Mouse (Mus musculus): ENCODE data around the gene Gins2. TPM values are rescaled to one million over a fixed set of nuclear protein-coding genes. Genes with fewer than 3 reads are reported as not detected.

The Gins2 gene
- polyA plus RNA-seq, 1 experiment from 2014 or later = 192 TPM

- H3K4me1 ChIP-seq = peaks cover 84% of the 10 kb centered on the region
- 43% methylated on average over 7 of the region's 7 CpGs for WGBS
Observed at GRCm38 (mm10) chr8:120620441-120620840, 31.3 kb upstream of the Gins2 start.

GRCm38 (mm10) chr8:120619235-120620180, 30.4 kb upstream of the Gins2 start:
- 77% methylated on average over 11 of the region's 11 CpGs for WGBS

More at GRCm38 (mm10) chr8:120620441-120620840, 31.3 kb upstream of the Gins2 start:
- Histone ChIP-seq H3K27me3 (ENCODE audit: low read depth, poor library complexity, severe bottlenecking) (0 out of 2 replicates have a peak, but pooled peaks cover 3% of the 10 kb centered on the region), H3K36me3 (no peaks in the 10 kb centered on the region), H3K4me3 (no peak overlapping the region), H3K9me3 (replicated peaks) (no peaks in the 10 kb centered on the region), H3K27ac (replicated peaks) (peak overlapping the region; percentile 76)
- no peak for DNase-seq (ENCODE audit: low spot score)

GRCm38 (mm10) chr8:120618110-120618509, 29.0 kb upstream of the Gins2 start:
- H3K27me3 ChIP-seq (ENCODE audit: low read depth, poor library complexity, severe bottlenecking) = 0 out of 2 replicates have a peak, but pooled peaks cover 3% of the 10 kb centered on the region
- H3K4me1 ChIP-seq = peaks cover 66% of the 10 kb centered on the region
- DNase-seq (ENCODE audit: low spot score) = peak; percentile 91
- H3K9me3 ChIP-seq (replicated peaks) = no peaks in the 10 kb centered on the region
- H3K27ac ChIP-seq (replicated peaks) = peak overlapping the region; percentile 86
- 0% methylated on average over 6 of the region's 6 CpGs for WGBS
- H3K4me3 ChIP-seq = no peak overlapping the region; the same call in 1 of the 2 replicates
- no peaks in the 10 kb centered on the region for H3K36me3 ChIP-seq

More at GRCm38 (mm10) chr8:120619235-120620180, 30.4 kb upstream of the Gins2 start:
- peak overlapping the region; percentile 76 for H3K27ac ChIP-seq (replicated peaks)
- H3K4me3 ChIP-seq = no peak overlapping the region
- H3K27me3 ChIP-seq (ENCODE audit: low read depth, poor library complexity, severe bottlenecking) = 0 out of 2 replicates have a peak, but pooled peaks cover 3% of the 10 kb centered on the region
- DNase-seq (ENCODE audit: low spot score) = no peak
- H3K36me3 ChIP-seq = no peaks in the 10 kb centered on the region
- H3K4me1 ChIP-seq = peaks cover 80% of the 10 kb centered on the region
- H3K9me3 ChIP-seq (replicated peaks) = no peaks in the 10 kb centered on the region

- WGBS = 15% methylated on average over 7 of the region's 8 CpGs
Observed at GRCm38 (mm10) chr8:120616663-120617626, 27.8 kb upstream of the Gins2 start.

DNA sequence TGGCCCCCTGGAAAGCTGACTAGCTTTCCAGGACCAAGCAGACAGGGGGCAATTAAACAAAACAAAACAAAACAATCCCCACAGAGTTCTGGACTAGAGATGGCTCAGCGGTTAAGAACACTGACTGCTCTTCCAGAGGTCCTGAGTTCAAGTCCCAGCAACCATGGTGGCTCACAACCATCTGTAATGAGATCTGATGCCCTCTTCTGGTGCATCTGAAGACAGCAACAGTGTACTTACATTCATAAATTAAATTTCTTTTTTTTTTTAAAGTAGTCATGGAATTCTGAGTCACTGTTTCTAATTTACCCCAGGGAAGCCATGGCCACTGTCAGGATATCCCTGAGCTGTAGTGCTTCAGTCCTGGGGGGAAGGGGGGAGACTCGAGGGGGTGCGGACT, 25.4 kb upstream of the Gins2 start:
- peaks cover 45% of the 10 kb centered on the region for H3K4me1 ChIP-seq
- 86% methylated on average over 3 of the region's 3 CpGs for WGBS
- H3K9me3 ChIP-seq (replicated peaks) = no peaks in the 10 kb centered on the region
- H3K27ac ChIP-seq (replicated peaks) = no peak overlapping the region
- no peak for DNase-seq (ENCODE audit: low spot score)
- H3K27me3 ChIP-seq (ENCODE audit: low read depth, poor library complexity, severe bottlenecking) = peaks cover 19% of the 10 kb centered on the region
- no peak overlapping the region for H3K4me3 ChIP-seq
- H3K36me3 ChIP-seq = no peaks in the 10 kb centered on the region

More at GRCm38 (mm10) chr8:120616663-120617626, 27.8 kb upstream of the Gins2 start:
- Histone ChIP-seq H3K36me3 (no peaks in the 10 kb centered on the region), H3K4me3 (peak overlapping the region; percentile 1; the same call in 1 of the 2 replicates), H3K4me1 (peaks cover 62% of the 10 kb centered on the region), H3K27ac (replicated peaks) (peak overlapping the region; percentile 86), H3K9me3 (replicated peaks) (no peaks in the 10 kb centered on the region), H3K27me3 (ENCODE audit: low read depth, poor library complexity, severe bottlenecking) (0 out of 2 replicates have a peak, but pooled peaks cover 3% of the 10 kb centered on the region)
- DNase-seq (ENCODE audit: low spot score) = peak; percentile 68

GRCm38 (mm10) chr8:120610824-120611223, 21.7 kb upstream of the Gins2 start:
- no peaks in the 10 kb centered on the region for H3K9me3 ChIP-seq (replicated peaks)
- no peak for DNase-seq (ENCODE audit: low spot score)
- H3K36me3 ChIP-seq = no peaks in the 10 kb centered on the region
- no peak overlapping the region for H3K4me3 ChIP-seq
- H3K27me3 ChIP-seq (ENCODE audit: low read depth, poor library complexity, severe bottlenecking) = peaks cover 31% of the 10 kb centered on the region
- 90% methylated on average over 6 of the region's 6 CpGs for WGBS
- H3K27ac ChIP-seq (replicated peaks) = no peak overlapping the region
- H3K4me1 ChIP-seq = peaks cover 22% of the 10 kb centered on the region

GRCm38 (mm10) chr8:120607885-120608284, 18.8 kb upstream of the Gins2 start:
- 16% methylated on average over 7 of the region's 7 CpGs for WGBS
- peak; percentile 74 for DNase-seq (ENCODE audit: low spot score)
- 0 out of 2 replicates have a peak overlapping the region, but pooled peaks have one; percentile 25 for H3K27ac ChIP-seq (replicated peaks)
- H3K4me1 ChIP-seq = peaks cover 21% of the 10 kb centered on the region
- no peaks in the 10 kb centered on the region for H3K9me3 ChIP-seq (replicated peaks)
- peaks cover 31% of the 10 kb centered on the region for H3K27me3 ChIP-seq (ENCODE audit: low read depth, poor library complexity, severe bottlenecking)
- no peak overlapping the region for H3K4me3 ChIP-seq
- H3K36me3 ChIP-seq = no peaks in the 10 kb centered on the region

DNA sequence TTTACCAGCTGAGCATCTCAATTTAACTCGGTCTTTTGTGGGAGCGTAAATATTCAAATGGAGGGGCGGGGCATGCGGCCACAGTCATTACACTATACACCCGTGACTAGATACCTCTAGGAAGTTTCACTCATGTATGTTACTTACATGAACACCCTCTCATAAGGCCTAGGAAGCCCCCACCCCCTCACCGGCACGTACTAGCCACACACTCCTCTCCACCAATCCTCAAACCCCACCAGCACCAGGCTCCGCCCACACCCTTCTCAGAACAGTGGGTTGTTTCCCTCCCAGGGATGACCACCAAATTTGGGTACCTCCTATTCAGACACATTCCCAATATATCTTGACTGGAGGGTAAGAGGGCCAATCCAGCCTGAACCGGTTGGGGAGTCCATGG, 18.4 kb upstream of the Gins2 start:
- DNase-seq (ENCODE audit: low spot score) = no peak
- Histone ChIP-seq H3K27me3 (ENCODE audit: low read depth, poor library complexity, severe bottlenecking) (peaks cover 31% of the 10 kb centered on the region), H3K9me3 (replicated peaks) (no peaks in the 10 kb centered on the region), H3K27ac (replicated peaks) (no peak overlapping the region), H3K36me3 (no peaks in the 10 kb centered on the region), H3K4me1 (peaks cover 26% of the 10 kb centered on the region), H3K4me3 (no peak overlapping the region)
- WGBS = 87% methylated on average over 9 of the region's 9 CpGs

DNA sequence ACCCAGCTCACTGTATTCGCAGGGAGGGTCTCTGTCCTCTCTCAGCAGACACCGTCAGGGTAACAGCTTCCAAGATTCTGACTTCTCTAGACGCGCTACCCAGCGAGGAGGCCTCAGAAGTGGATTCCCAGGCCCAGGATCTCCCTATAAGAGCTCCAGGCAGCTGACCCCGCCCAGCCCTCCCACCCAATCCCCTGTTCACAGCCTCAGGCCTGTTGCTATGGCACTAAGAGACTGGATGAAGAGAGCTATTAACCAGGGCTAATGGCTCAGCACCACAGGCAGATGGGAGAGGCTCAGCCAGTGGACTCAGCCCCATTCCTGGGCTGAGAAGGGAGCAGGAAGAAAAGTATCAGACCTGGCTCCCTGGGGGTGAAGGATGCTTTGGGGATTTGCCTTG, 13.6 kb upstream of the Gins2 start:
- 47% methylated on average over 6 of the region's 6 CpGs for WGBS
- Histone ChIP-seq H3K36me3 (no peaks in the 10 kb centered on the region), H3K27me3 (ENCODE audit: low read depth, poor library complexity, severe bottlenecking) (peaks cover 17% of the 10 kb centered on the region), H3K27ac (replicated peaks) (peak overlapping the region; percentile 58), H3K9me3 (replicated peaks) (peaks cover 7% of the 10 kb centered on the region; the same call in 1 of the 2 replicates), H3K4me3 (no peak overlapping the region), H3K4me1 (peaks cover 30% of the 10 kb centered on the region)
- no peak for DNase-seq (ENCODE audit: low spot score)

GRCm38 (mm10) chr8:120599504-120599903, 10.4 kb upstream of the Gins2 start:
- WGBS = 55% methylated on average over 7 of the region's 7 CpGs
- Histone ChIP-seq H3K4me3 (no peak overlapping the region), H3K9me3 (replicated peaks) (peaks cover 7% of the 10 kb centered on the region; the same call in 1 of the 2 replicates), H3K27ac (replicated peaks) (no peak overlapping the region), H3K4me1 (peaks cover 20% of the 10 kb centered on the region), H3K27me3 (ENCODE audit: low read depth, poor library complexity, severe bottlenecking) (peaks cover 18% of the 10 kb centered on the region), H3K36me3 (no peaks in the 10 kb centered on the region)
- DNase-seq (ENCODE audit: low spot score) = peak; percentile 68

DNA sequence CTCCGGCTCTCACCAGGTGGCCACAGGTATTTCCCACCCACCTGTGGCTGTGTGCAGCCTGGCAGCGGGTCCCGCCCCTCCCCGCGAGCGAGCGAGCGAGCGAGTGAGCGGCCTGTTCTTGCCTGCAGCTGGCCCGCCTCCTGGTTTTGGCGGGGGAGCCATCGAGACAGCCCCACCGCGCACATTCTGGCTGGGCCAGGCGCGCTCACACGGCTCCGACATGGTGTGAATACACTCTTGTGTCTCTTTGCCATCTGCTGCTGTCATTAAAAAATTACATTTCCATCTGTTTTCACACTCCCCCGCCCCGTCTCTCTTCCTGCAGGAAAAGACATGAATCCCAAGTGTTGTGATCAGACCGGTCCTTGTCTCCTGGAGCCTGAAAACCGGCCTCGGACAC, 9.5 kb upstream of the Gins2 start:
- Histone ChIP-seq H3K27me3 (ENCODE audit: low read depth, poor library complexity, severe bottlenecking) (peaks cover 18% of the 10 kb centered on the region), H3K27ac (replicated peaks) (peak overlapping the region; percentile 42; the same call in 1 of the 2 replicates), H3K9me3 (replicated peaks) (peaks cover 7% of the 10 kb centered on the region; the same call in 1 of the 2 replicates), H3K4me1 (peaks cover 20% of the 10 kb centered on the region), H3K36me3 (no peaks in the 10 kb centered on the region), H3K4me3 (no peak overlapping the region; the same call in 1 of the 2 replicates)
- no peak for DNase-seq (ENCODE audit: low spot score)
- WGBS = 35% methylated on average over 24 of the region's 24 CpGs

DNA sequence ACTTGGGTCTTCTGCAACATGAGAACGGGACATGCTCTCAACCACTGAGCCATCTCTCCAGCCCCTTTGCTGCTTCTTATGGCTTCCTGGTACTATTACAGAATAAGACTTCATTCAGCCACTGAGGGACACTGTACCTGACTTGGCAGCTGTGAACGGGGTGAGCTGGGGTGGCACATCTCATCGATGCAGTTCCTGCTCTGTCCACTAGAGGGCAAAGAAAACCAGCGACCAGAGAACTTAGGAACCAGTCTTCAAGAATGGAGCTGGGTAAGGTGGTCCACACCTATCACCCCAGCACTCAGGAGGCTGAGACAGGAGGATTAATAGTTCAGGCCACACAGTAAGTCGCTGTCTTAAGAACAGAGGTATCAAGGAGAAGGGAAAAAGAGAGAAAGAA, 6.9 kb upstream of the Gins2 start:
- WGBS = 10% methylated on average over 5 of the region's 5 CpGs
- DNase-seq (ENCODE audit: low spot score) = peak; percentile 79
- Histone ChIP-seq H3K27ac (replicated peaks) (no peak overlapping the region; the same call in 1 of the 2 replicates), H3K9me3 (replicated peaks) (no peaks in the 10 kb centered on the region; the same call in 1 of the 2 replicates), H3K4me3 (no peak overlapping the region), H3K36me3 (no peaks in the 10 kb centered on the region), H3K4me1 (peaks cover 20% of the 10 kb centered on the region), H3K27me3 (ENCODE audit: low read depth, poor library complexity, severe bottlenecking) (peaks cover 18% of the 10 kb centered on the region)

Measured in midbrain, embryonic 10.5 days (tissue).